Mouse (Mus musculus) erythroid progenitor cell, adult 5-6 weeks (primary cell): ENCODE measurements around the gene Alkbh6. TPM values are rescaled to one million over a fixed set of nuclear protein-coding genes. Genes with fewer than 3 reads are reported as not detected.

Experiments
- ATAC-seq: replicated peaks from 2 replicates; pipeline ENCODE4 v1.8.0; 2016; ENCODE audit warnings: moderate number of reproducible peaks, mild to moderate bottlenecking, moderate TSS enrichment, inconsistent platforms; ENCODE audit not compliant: poor library complexity, low FRiP score, severe bottlenecking
- total RNA-seq, 2 experiments: library from RNA; stranded (forward) in 1 of 2; stranded (reverse) in 1 of 2; fragments of 150-400 nt in 1 of 2; fragments of 186-747, 209-891 nt in 1 of 2; gene quantifications; 2 replicates each; pipeline versions ENCODE4 v1.2.3 to v1.2.4; 2015 to 2017; ENCODE audit warnings: low replicate concordance in 2 of 2

Alkbh6 gene
- total RNA-seq, 2 experiments from 2014 or later = 4.2 to 11.3 TPM

GRCm38 (mm10) chr7:30324300-30324944, 15.9 kb downstream of the Alkbh6 start:
- ATAC-seq = no peak

DNA sequence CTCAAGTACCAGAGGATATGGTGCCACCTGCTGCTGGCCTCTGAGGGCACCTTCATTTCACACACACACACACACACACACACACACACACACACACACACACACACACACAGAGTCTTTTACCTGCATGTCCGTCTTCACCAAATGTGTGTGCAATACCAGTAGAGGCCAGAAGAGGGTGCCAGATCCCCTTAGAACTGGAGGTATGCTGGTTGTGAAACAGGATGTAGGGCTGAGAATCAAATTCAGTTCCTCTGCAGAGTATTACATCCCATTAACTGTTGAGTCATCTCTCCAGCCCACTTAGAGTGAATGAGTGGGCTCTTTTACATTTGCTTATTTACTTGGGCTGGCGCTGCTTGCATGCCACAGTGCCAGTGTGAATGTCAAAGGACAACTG, 16.8 kb downstream of the Alkbh6 start:
- ATAC-seq = no peak

DNA sequence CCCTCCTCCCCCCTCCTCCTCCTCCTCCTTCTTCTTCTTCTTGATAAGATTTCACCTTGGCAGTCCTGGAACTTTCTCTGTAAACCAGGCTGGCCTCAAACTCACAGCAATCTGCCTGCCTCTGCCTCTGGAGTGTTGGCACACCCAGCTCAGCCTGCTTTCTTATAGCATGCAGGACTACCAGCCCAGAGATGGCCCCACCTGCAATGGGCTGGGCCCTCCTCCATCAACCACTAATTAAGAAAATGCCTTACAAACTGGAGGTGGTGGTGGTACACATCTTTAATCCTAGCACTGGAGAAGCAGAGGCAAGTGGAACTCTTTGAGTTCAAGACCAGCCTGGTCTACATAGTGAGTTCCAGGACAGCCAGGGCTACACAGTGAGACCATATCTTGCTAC, 17.9 kb downstream of the Alkbh6 start:
- ATAC-seq = no peak

DNA sequence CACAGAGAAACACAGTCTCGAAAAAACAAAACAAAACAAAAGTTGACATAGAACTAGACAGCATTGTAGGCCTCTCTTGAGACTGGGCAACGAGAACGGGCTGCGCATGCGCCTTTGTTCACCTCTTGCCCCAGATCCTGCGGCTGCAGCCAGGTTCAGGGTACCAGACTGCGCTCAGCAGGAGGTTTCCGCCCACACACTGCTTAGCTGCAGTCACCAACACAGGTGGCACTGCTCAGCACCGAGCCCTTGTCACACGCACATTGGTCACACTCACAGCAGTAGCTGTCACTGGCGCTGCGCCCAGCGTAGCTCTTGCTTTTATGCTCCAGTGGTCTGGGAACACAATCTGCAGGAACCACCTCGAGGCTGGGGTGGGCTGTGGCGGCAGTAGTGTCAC, 18.6 kb downstream of the Alkbh6 start:
- no peak for ATAC-seq

- ATAC-seq = no peak
Measured at GRCm38 (mm10) chr7:30328379-30328778, 19.9 kb downstream of the Alkbh6 start.

- no peak for ATAC-seq
Measured at GRCm38 (mm10) chr7:30331887-30332286, 23.4 kb downstream of the Alkbh6 start.

- no peak for ATAC-seq
Measured at GRCm38 (mm10) chr7:30332622-30333259, 24.2 kb downstream of the Alkbh6 start.

DNA sequence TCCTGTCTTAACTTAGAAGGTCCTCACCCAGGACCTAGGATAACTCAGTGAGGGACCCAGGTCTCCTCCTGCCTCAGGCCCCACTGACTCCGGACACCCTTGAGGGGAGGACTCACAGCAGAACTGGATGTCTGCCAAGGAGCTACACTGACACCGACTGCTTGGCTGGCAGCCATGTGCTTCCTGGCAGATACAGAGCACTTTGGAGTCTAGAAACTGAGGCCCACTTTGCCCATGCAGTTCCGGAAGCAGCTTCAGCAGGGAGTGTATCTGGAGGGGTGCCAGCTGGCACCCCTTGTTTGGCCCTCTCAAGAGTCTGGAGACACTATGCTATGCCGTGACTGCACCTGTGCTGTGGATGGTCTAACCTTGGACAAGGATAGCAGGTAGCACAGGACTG, 24.9 kb downstream of the Alkbh6 start:
- no peak for ATAC-seq

GRCm38 (mm10) chr7:30334563-30334962, 26.0 kb downstream of the Alkbh6 start:
- no peak for ATAC-seq

- ATAC-seq = no peak
Measured at GRCm38 (mm10) chr7:30335688-30336087, 27.2 kb downstream of the Alkbh6 start.

DNA sequence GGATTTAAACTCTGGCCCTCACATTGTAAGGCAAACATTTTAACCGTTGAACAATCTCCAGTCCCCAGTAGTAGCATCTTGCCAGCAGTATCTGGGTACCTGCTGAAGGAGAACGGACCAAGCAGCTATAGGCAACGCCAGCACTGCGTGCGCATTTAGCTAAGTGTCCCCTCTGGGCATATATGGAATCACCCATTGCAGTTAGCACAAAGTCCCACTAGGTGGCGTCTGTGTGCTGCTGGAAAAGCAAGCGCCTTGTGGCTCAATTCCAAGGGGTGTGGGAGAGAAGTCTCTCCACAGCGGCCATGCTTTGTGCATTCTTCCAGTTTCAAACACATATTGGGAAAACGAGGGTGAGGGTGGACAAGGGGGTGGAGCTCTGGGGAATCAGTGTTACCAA, 27.9 kb downstream of the Alkbh6 start:
- ATAC-seq = no peak

GRCm38 (mm10) chr7:30339432-30340109, 31.1 kb downstream of the Alkbh6 start:
- no peak for ATAC-seq

GRCm38 (mm10) chr7:30346635-30347379, 38.3 kb downstream of the Alkbh6 start:
- ATAC-seq = no peak

- ATAC-seq = no peak
Measured at GRCm38 (mm10) chr7:30347828-30348227, 39.3 kb downstream of the Alkbh6 start.

DNA sequence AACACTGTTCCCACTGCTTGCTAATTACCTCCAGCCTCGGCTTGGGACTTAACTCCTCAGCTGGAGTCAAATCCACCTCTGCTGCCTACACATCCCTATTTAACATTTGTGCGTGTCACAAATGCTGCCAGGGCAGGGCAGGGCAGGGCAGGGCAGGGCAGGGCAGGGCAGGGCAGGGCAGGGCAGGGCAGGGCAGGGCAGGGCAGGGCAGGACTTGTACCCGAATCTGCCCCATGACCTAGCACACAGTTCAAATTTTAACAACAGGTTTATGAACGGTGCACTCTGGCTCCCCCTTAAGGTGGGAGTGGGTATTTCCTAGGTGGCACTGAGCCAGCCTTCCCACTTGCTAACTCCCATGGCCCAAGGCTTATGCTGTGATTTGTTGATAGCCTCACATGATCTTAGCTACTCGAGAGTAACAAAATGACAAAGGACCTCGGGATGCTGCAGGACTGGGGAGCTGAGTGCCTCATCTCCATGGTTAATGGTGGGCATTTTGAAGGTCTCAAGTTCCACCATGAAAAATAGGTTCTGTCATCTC, 44.8 kb downstream of the Alkbh6 start:
- ATAC-seq = no peak

GRCm38 (mm10) chr7:30354059-30354458, 45.5 kb downstream of the Alkbh6 start:
- ATAC-seq = no peak

DNA sequence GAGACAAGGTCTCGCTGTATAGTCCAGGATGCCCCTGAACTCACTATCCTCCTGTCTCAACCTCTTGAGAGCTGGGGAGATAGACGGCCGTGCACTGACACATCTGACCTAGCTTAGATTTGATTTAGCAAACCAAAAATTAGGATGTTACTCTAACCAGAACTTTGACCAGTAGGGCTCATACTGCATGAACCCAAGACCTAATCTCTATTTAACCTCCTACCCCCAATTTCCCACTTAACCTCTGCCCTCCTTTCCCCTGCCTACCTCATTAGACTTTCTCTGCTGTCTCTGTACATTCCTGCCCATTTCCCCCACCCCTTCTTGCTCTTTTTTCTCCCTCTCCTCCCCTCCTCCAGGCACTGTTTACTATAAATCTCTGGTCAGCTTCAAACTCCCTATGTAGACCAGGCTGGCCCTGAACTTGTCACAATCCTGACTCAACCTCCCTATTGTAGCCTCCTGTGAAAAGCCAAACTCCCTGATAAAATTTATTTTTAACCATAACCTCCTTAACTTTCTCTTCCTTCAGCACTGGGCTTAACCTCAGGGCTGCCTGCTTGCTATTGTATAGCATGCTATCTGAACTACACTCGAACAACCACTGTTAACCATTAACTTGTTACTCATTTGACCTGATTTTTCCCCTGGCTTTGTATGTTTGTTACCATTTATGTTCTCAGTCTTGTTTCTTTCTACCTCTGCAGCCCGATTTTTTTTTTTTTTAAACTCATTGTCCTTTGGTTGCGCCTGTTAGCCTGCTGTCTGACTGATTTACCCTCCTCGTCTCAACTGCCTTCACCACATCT, 50.1 kb downstream of the Alkbh6 start:
- ATAC-seq = no peak

DNA sequence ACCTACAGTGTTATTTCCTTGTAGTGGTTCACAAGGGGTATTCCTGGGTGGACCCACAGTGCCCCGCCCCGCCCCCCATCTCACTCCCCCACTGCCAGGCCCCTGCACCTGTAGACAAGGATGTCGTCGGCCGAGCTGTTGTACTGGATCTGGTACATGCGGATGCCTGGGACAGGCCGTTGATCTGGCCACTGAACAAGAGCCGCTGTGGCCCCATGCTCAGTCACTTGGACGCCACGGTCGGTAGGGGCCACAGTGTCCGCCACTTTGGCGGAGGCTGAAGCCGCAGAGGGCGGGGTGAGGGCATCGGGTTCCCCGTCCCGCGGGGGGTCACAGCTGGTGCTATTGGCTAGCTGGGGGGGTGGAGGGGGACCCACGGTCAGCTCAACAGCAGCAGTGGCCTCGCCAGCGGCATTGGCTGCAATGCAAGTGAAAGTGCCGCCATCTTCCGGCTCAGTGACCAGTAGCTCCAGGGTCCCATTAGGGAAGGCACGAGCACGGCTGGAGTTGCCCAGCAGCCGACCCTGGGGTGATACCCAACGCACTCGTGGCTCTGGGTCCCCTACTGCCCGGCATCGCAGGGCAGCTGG, 50.9 kb downstream of the Alkbh6 start:
- no peak for ATAC-seq

DNA sequence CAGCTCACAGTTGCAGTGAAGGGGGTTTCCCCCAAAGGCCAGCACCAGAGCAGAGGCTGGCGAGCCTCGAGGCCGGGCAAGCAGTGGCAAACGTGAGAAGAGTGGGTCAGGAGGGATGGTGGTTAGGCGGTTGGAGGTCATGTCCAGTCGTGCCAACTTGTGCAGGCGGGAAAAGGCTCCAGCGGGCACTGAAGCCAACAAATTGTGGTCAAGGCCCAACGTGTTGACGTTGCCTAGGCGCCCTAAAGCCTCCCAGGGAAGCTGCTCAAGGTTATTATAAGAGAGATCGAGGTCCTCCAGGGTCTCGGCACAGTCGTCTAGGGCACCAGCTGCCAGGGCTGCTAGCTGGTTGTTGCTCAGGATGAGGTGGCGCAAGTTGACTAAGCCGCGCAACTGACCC, 51.5 kb downstream of the Alkbh6 start:
- no peak for ATAC-seq
